Mouse (Mus musculus): Measurements from ENCODE around the gene Josd2. TPM values are rescaled to one million over a fixed set of nuclear protein-coding genes. Genes with fewer than 3 reads are reported as not detected.

Gene Josd2
- polyA plus RNA-seq, 1 experiment from 2014 or later = 128 TPM

GRCm38 (mm10) chr7:44446070-44446855, 21.5 kb upstream of the Josd2 start:
- no peaks in the 10 kb centered on the region for H3K9me3 ChIP-seq (ENCODE audit: control insufficient read depth, low read length)
- H3K4me2 ChIP-seq (ENCODE audit: low read length) = no peak overlapping the region
- peaks cover 20 to 37% of the 10 kb centered on the region in 2 experiments for H3K4me1 ChIP-seq (ENCODE audit: control insufficient read depth in 2 of 2, insufficient read depth in 2 of 2, low read length in 2 of 2)
- no peak overlapping the region for H3K4me3 ChIP-seq (ENCODE audit: control insufficient read depth in 1 of 2, insufficient read depth in 1 of 2, low read depth in 1 of 2, low read length in 2 of 2)
- H3K9ac ChIP-seq (ENCODE audit: low read length) = 0 out of 2 replicates have a peak overlapping the region, but pooled peaks have one; percentile 34
- ATAC-seq (ENCODE audit: insufficient number of reproducible peaks, insufficient read depth, low FRiP score, low read depth) = no peak; the same call in 1 of the 2 replicates
- no peak overlapping the region for H3K27ac ChIP-seq (replicated peaks in 1 of 2; ENCODE audit: control insufficient read depth in 1 of 2, insufficient read depth in 1 of 2, low read depth in 2 of 2, low read length in 2 of 2)
- peaks cover 30% of the 10 kb centered on the region for H3K36me3 ChIP-seq (ENCODE audit: control insufficient read depth, insufficient read depth, low read length)
- WGBS = 37% methylated on average over 12 of the region's 12 CpGs
- H3K27me3 ChIP-seq (ENCODE audit: control insufficient read depth, insufficient read depth, low read length) = peaks cover 22% of the 10 kb centered on the region

- no peaks in the 10 kb centered on the region for H3K27me3 ChIP-seq (ENCODE audit: control insufficient read depth, insufficient read depth, low read length)
- H3K4me1 ChIP-seq (ENCODE audit: control insufficient read depth in 2 of 2, insufficient read depth in 2 of 2, low read length in 2 of 2) = peaks cover 6 to 9% of the 10 kb centered on the region in 2 experiments; a peak in 2 of 4 replicates
- no peaks in the 10 kb centered on the region for H3K9me3 ChIP-seq (ENCODE audit: control insufficient read depth, low read length)
- peak; percentile 28; the same call in 1 of the 2 replicates for ATAC-seq (ENCODE audit: insufficient number of reproducible peaks, insufficient read depth, low FRiP score, low read depth)
- 11% methylated on average over 3 of the region's 3 CpGs for WGBS
- H3K36me3 ChIP-seq (ENCODE audit: control insufficient read depth, insufficient read depth, low read length) = peaks cover 22% of the 10 kb centered on the region; the same call in 1 of the 2 replicates
- H3K4me2 ChIP-seq (ENCODE audit: low read length) = no peak overlapping the region
- peak overlapping the region in 1 of 2 experiments; percentile 44; a peak in 1 of 4 replicates for H3K27ac ChIP-seq (replicated peaks in 1 of 2; ENCODE audit: control insufficient read depth in 1 of 2, insufficient read depth in 1 of 2, low read depth in 2 of 2, low read length in 2 of 2)
- H3K9ac ChIP-seq (ENCODE audit: low read length) = peak overlapping the region; percentile 38
- H3K4me3 ChIP-seq (ENCODE audit: control insufficient read depth in 1 of 2, insufficient read depth in 1 of 2, low read depth in 1 of 2, low read length in 2 of 2) = no peak overlapping the region
These were observed 14.5 kb upstream of the Josd2 start for GRCm38 (mm10) chr7:44453256-44453655.

GRCm38 (mm10) chr7:44456302-44456701, 11.5 kb upstream of the Josd2 start:
- Histone ChIP-seq H3K9me3 (ENCODE audit: control insufficient read depth, low read length) (no peaks in the 10 kb centered on the region), H3K36me3 (ENCODE audit: control insufficient read depth, insufficient read depth, low read length) (peaks cover 10% of the 10 kb centered on the region), H3K4me2 (ENCODE audit: low read length) (no peak overlapping the region), H3K9ac (ENCODE audit: low read length) (no peak overlapping the region), H3K4me1 (ENCODE audit: control insufficient read depth in 2 of 2, insufficient read depth in 2 of 2, low read length in 2 of 2) (peaks cover 6 to 9% of the 10 kb centered on the region in 2 experiments; a peak in 2 of 4 replicates), H3K4me3 (ENCODE audit: control insufficient read depth in 1 of 2, insufficient read depth in 1 of 2, low read depth in 1 of 2, low read length in 2 of 2) (no peak overlapping the region), H3K27me3 (ENCODE audit: control insufficient read depth, insufficient read depth, low read length) (peaks cover 11% of the 10 kb centered on the region), H3K27ac (replicated peaks in 1 of 2; ENCODE audit: control insufficient read depth in 1 of 2, insufficient read depth in 1 of 2, low read depth in 2 of 2, low read length in 2 of 2) (no peak overlapping the region)
- no peak for ATAC-seq (ENCODE audit: insufficient number of reproducible peaks, insufficient read depth, low FRiP score, low read depth)
- 91% methylated on average over 1 of the region's 1 CpGs for WGBS

- no peak overlapping the region for H3K4me2 ChIP-seq (ENCODE audit: low read length)
- H3K4me3 ChIP-seq (ENCODE audit: control insufficient read depth in 1 of 2, insufficient read depth in 1 of 2, low read depth in 1 of 2, low read length in 2 of 2) = no peak overlapping the region
- peaks cover 27% of the 10 kb centered on the region for H3K27me3 ChIP-seq (ENCODE audit: control insufficient read depth, insufficient read depth, low read length)
- 75% methylated on average over 6 of the region's 6 CpGs for WGBS
- no peak overlapping the region for H3K27ac ChIP-seq (replicated peaks in 1 of 2; ENCODE audit: control insufficient read depth in 1 of 2, insufficient read depth in 1 of 2, low read depth in 2 of 2, low read length in 2 of 2)
- ATAC-seq (ENCODE audit: insufficient number of reproducible peaks, insufficient read depth, low FRiP score, low read depth) = no peak
- H3K4me1 ChIP-seq (ENCODE audit: control insufficient read depth in 2 of 2, insufficient read depth in 2 of 2, low read length in 2 of 2) = peaks cover 6 to 9% of the 10 kb centered on the region in 2 experiments; a peak in 3 of 4 replicates
- H3K9me3 ChIP-seq (ENCODE audit: control insufficient read depth, low read length) = no peaks in the 10 kb centered on the region
- H3K9ac ChIP-seq (ENCODE audit: low read length) = no peak overlapping the region
- H3K36me3 ChIP-seq (ENCODE audit: control insufficient read depth, insufficient read depth, low read length) = peaks cover 24% of the 10 kb centered on the region
These were observed 7.7 kb upstream of the Josd2 start for GRCm38 (mm10) chr7:44460067-44460466.

GRCm38 (mm10) chr7:44460767-44461502, 6.8 kb upstream of the Josd2 start:
- no peaks in the 10 kb centered on the region for H3K9me3 ChIP-seq (ENCODE audit: control insufficient read depth, low read length)
- no peak for ATAC-seq (ENCODE audit: insufficient number of reproducible peaks, insufficient read depth, low FRiP score, low read depth)
- 81% methylated on average over 31 of the region's 31 CpGs for WGBS
- peaks cover 8 to 10% of the 10 kb centered on the region in 2 experiments; a peak in 3 of 4 replicates for H3K4me1 ChIP-seq (ENCODE audit: control insufficient read depth in 2 of 2, insufficient read depth in 2 of 2, low read length in 2 of 2)
- no peak overlapping the region for H3K27ac ChIP-seq (replicated peaks in 1 of 2; ENCODE audit: control insufficient read depth in 1 of 2, insufficient read depth in 1 of 2, low read depth in 2 of 2, low read length in 2 of 2)
- H3K4me3 ChIP-seq (ENCODE audit: control insufficient read depth in 1 of 2, insufficient read depth in 1 of 2, low read depth in 1 of 2, low read length in 2 of 2) = no peak overlapping the region
- H3K27me3 ChIP-seq (ENCODE audit: control insufficient read depth, insufficient read depth, low read length) = peaks cover 27% of the 10 kb centered on the region
- H3K4me2 ChIP-seq (ENCODE audit: low read length) = no peak overlapping the region
- H3K9ac ChIP-seq (ENCODE audit: low read length) = no peak overlapping the region
- H3K36me3 ChIP-seq (ENCODE audit: control insufficient read depth, insufficient read depth, low read length) = peaks cover 24% of the 10 kb centered on the region

- ATAC-seq (ENCODE audit: insufficient number of reproducible peaks, insufficient read depth, low FRiP score, low read depth) = no peak
- peaks cover 24% of the 10 kb centered on the region for H3K36me3 ChIP-seq (ENCODE audit: control insufficient read depth, insufficient read depth, low read length)
- peaks cover 27% of the 10 kb centered on the region for H3K27me3 ChIP-seq (ENCODE audit: control insufficient read depth, insufficient read depth, low read length)
- no peak overlapping the region for H3K9ac ChIP-seq (ENCODE audit: low read length)
- H3K27ac ChIP-seq (replicated peaks in 1 of 2; ENCODE audit: control insufficient read depth in 1 of 2, insufficient read depth in 1 of 2, low read depth in 2 of 2, low read length in 2 of 2) = no peak overlapping the region
- WGBS = 65% methylated on average over 54 of the region's 57 CpGs
- H3K9me3 ChIP-seq (ENCODE audit: control insufficient read depth, low read length) = no peaks in the 10 kb centered on the region
- peak overlapping the region; percentile 62; the same call in 1 of the 2 replicates for H3K4me2 ChIP-seq (ENCODE audit: low read length)
- peaks cover 8 to 10% of the 10 kb centered on the region in 2 experiments; a peak in 3 of 4 replicates for H3K4me1 ChIP-seq (ENCODE audit: control insufficient read depth in 2 of 2, insufficient read depth in 2 of 2, low read length in 2 of 2)
- H3K4me3 ChIP-seq (ENCODE audit: control insufficient read depth in 1 of 2, insufficient read depth in 1 of 2, low read depth in 1 of 2, low read length in 2 of 2) = no peak overlapping the region
These were observed 6.1 kb upstream of the Josd2 start for GRCm38 (mm10) chr7:44461503-44462217.
